Mouse (Mus musculus): ENCODE results near the gene Tpk1. TPM values are rescaled to one million over a fixed set of nuclear protein-coding genes. Genes with fewer than 3 reads are reported as not detected.
A peak's percentile ranks its signal among the peaks of the same experiment; 100 is the strongest.

The Tpk1 gene
- total RNA-seq, 1 experiment from 2014 or later, result 11.8 TPM

GRCm38 (mm10) chr6:43354562-43355241 lies 311.4 kb downstream of the Tpk1 start:
- no peak for DNase-seq

GRCm38 (mm10) chr6:43353446-43353845 lies 312.6 kb downstream of the Tpk1 start:
- no peak for DNase-seq

- DNase-seq, result no peak
Observed at GRCm38 (mm10) chr6:43349083-43349482, 317.0 kb downstream of the Tpk1 start.

GRCm38 (mm10) chr6:43347637-43348036 lies 318.4 kb downstream of the Tpk1 start:
- peak; percentile 8 for DNase-seq

- no peak for DNase-seq
Observed at GRCm38 (mm10) chr6:43343006-43343405, 323.1 kb downstream of the Tpk1 start.

- DNase-seq, result no peak
Observed at GRCm38 (mm10) chr6:43342386-43342785, 323.7 kb downstream of the Tpk1 start.

- no peak for DNase-seq
Observed at GRCm38 (mm10) chr6:43338804-43339203, 327.3 kb downstream of the Tpk1 start.

GRCm38 (mm10) chr6:43337491-43337961 lies 328.6 kb downstream of the Tpk1 start:
- no peak for DNase-seq

- DNase-seq, result no peak
Observed at GRCm38 (mm10) chr6:43335619-43336234, 330.4 kb downstream of the Tpk1 start.

- peak; percentile 6 for DNase-seq
Observed at GRCm38 (mm10) chr6:43333479-43333878, 332.6 kb downstream of the Tpk1 start.

- no peak for DNase-seq
Observed at GRCm38 (mm10) chr6:43312961-43313656, 353.0 kb downstream of the Tpk1 start.

- DNase-seq, result no peak
Observed at GRCm38 (mm10) chr6:43312546-43312945, 353.5 kb downstream of the Tpk1 start.

- no peak for DNase-seq
Observed at GRCm38 (mm10) chr6:43310071-43310470, 356.0 kb downstream of the Tpk1 start.

- no peak for DNase-seq
Observed at GRCm38 (mm10) chr6:43309454-43309853, 356.6 kb downstream of the Tpk1 start, which contains the start of gene Nobox. Nobox (minus strand) TSS chr6:43309554.

GRCm38 (mm10) chr6:43297508-43297850 lies 368.6 kb downstream of the Tpk1 start:
- DNase-seq, result no peak

- no peak for DNase-seq
Observed at GRCm38 (mm10) chr6:43296798-43297507, 369.1 kb downstream of the Tpk1 start.

- no peak for DNase-seq
Observed at GRCm38 (mm10) chr6:43295908-43296307, 370.2 kb downstream of the Tpk1 start.
